Mouse (Mus musculus): ENCODE results near the gene Rgs7bp. TPM values are rescaled to one million over a fixed set of nuclear protein-coding genes. Genes with fewer than 3 reads are reported as not detected.

Gene Rgs7bp
- polyA plus RNA-seq, 1 experiment from 2014 or later = 2.8 TPM

DNA sequence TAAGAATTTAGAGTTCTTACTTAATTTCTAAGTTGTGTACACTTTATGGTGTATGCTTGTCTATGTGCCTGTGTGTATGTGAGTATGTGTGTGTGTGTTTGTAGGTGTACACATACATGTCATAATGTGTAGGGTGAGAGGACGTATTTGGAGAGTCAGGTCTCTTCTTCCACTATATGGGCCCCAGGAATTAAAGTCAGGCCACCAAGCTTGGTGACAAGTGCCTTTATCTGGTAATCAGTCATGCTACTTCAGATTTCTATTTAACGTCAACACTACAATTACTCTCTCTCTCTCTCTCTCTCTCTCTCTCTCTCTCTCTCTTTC lies 51.9 kb downstream of the Rgs7bp start:
- no peak for ATAC-seq (ENCODE audit: extremely low read depth, insufficient number of reproducible peaks, low FRiP score, low TSS enrichment)
- Histone ChIP-seq H3K27ac (replicated peaks) (no peak overlapping the region), H3K4me2 (no peak overlapping the region), H3K36me3 (no peaks in the 10 kb centered on the region), H3K9me3 (no peaks in the 10 kb centered on the region), H3K4me3 (no peak overlapping the region), H3K27me3 (replicated peaks) (no peaks in the 10 kb centered on the region), H3K9ac (no peak overlapping the region), H3K4me1 (peaks cover 15% of the 10 kb centered on the region)
- WGBS = 56% methylated on average over 2 of the region's 2 CpGs

DNA sequence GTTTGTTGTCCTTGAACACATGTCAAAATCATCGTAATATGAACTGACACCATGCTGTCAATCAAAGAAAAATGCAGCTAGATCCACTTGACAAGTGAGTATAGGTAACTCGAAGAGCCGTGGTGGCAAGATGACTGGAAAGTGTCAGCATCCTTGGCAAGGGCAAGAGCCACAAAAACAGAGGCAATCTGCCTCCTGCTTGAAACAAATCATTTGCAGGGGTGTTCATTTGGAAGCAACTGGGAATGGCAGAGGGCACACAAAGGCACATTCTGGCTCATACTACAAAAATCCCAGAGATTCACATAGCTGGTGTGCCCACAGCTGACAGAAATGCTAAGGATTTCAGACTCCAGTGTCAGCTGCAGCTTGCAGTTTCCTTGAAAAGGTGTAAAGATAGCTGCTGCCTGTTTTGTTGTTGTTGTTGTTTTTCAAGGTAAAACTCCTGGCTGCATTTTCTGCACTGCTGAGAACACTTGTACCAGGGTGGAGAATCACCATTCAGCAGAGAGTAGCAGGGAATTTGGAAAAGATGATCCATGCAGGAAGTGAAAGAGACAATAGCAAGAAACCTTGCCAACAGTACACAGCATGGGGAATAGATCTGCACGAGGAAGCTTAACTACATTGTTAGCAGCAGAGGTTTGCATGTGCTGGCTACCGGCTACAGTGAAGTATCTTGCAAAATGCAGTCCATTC lies 52.4 kb downstream of the Rgs7bp start:
- no peak overlapping the region for H3K27ac ChIP-seq (replicated peaks)
- H3K9ac ChIP-seq = no peak overlapping the region
- no peaks in the 10 kb centered on the region for H3K27me3 ChIP-seq (replicated peaks)
- ATAC-seq (ENCODE audit: extremely low read depth, insufficient number of reproducible peaks, low FRiP score, low TSS enrichment) = no peak
- no peaks in the 10 kb centered on the region for H3K36me3 ChIP-seq
- no peak overlapping the region for H3K4me2 ChIP-seq
- 62% methylated on average over 5 of the region's 5 CpGs for WGBS
- no peaks in the 10 kb centered on the region for H3K9me3 ChIP-seq
- H3K4me3 ChIP-seq = no peak overlapping the region
- peaks cover 15% of the 10 kb centered on the region for H3K4me1 ChIP-seq

DNA sequence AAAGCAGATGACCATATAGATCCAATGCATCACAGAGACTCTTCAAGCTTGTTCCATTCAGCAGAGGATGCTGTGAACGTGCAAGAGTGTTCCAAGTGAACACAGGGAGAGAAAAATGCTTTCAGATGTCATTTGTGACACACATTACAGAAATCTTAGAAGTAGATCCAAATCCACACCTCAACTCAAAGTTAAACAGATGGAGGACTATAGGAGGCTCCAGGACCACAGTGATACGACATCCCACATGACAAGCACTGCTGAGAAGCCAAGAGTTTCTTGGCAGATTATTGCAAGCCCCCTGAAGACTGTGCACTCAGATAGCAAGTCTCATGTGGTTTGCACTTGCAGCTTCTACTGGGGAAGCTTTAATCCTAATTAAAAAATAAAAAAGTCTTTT lies 53.0 kb downstream of the Rgs7bp start:
- H3K27ac ChIP-seq (replicated peaks) = no peak overlapping the region
- H3K36me3 ChIP-seq = no peaks in the 10 kb centered on the region
- H3K4me3 ChIP-seq = no peak overlapping the region
- no peak overlapping the region for H3K9ac ChIP-seq
- no peaks in the 10 kb centered on the region for H3K27me3 ChIP-seq (replicated peaks)
- ATAC-seq (ENCODE audit: extremely low read depth, insufficient number of reproducible peaks, low FRiP score, low TSS enrichment) = no peak
- H3K9me3 ChIP-seq = peaks cover 3% of the 10 kb centered on the region; the same call in 1 of the 2 replicates
- no peak overlapping the region for H3K4me2 ChIP-seq
- peaks cover 15% of the 10 kb centered on the region for H3K4me1 ChIP-seq
- WGBS = 52% methylated on average over 2 of the region's 2 CpGs

DNA sequence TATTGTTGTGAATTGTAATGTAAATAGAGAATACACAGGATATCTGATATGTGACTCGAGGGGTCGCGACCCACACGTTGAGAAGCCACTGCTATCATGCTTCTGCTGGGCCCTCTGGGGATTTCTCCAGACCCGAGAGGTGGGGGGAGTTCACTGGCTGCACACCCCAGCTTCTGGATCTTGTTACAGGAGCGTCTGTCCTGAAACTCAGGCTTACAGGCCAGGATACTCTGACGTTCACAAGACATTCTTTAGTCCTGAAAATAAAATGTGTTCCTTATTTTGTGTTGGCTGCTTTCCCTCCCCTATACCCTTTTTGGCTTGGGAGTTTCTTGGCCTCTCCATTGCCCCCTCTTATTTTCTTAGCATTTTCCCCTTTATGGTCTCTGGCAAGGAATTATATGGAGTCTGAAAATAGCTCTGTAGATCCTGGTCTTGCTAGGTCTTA lies 65.9 kb downstream of the Rgs7bp start:
- H3K27me3 ChIP-seq (replicated peaks) = no peaks in the 10 kb centered on the region
- no peak overlapping the region for H3K27ac ChIP-seq (replicated peaks)
- no peak overlapping the region for H3K9ac ChIP-seq
- no peak overlapping the region for H3K4me2 ChIP-seq
- 49% methylated on average over 7 of the region's 7 CpGs for WGBS
- H3K4me1 ChIP-seq = peaks cover 9% of the 10 kb centered on the region; the same call in 1 of the 2 replicates
- no peaks in the 10 kb centered on the region for H3K9me3 ChIP-seq
- no peak for ATAC-seq (ENCODE audit: extremely low read depth, insufficient number of reproducible peaks, low FRiP score, low TSS enrichment)
- no peaks in the 10 kb centered on the region for H3K36me3 ChIP-seq
- H3K4me3 ChIP-seq = no peak overlapping the region

DNA sequence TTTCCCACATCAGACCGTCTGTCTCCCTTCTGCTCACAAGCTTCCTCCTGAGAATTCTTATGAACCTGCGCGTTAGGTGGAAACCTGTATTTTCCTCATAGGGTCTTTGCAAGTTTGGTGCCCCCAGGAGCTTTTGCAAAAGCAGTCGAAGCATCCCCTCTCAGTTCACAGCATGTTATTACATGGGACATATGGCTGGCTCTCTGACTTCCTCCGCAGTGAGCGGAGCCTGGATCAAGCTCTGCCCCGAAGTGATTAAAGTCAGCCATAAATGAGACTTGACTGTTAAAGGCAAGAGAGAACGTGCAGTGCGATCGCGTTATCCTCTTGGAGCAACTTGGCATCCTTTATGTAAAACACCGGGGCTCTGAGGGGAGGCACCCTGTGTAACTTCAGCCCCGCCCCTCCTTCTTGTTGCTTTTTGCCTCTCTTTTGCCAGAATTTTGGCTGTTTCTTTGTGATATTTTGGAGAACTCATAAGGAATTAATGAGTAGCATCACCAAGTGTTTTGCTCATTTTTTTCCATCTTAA lies 66.7 kb downstream of the Rgs7bp start:
- H3K4me1 ChIP-seq = peaks cover 9% of the 10 kb centered on the region; the same call in 1 of the 2 replicates
- H3K36me3 ChIP-seq = no peaks in the 10 kb centered on the region
- no peak overlapping the region for H3K9ac ChIP-seq
- ATAC-seq (ENCODE audit: extremely low read depth, insufficient number of reproducible peaks, low FRiP score, low TSS enrichment) = no peak
- no peaks in the 10 kb centered on the region for H3K9me3 ChIP-seq
- H3K4me2 ChIP-seq = no peak overlapping the region
- H3K27ac ChIP-seq (replicated peaks) = no peak overlapping the region
- WGBS = 88% methylated on average over 13 of the region's 13 CpGs
- H3K4me3 ChIP-seq = no peak overlapping the region
- no peaks in the 10 kb centered on the region for H3K27me3 ChIP-seq (replicated peaks)

DNA sequence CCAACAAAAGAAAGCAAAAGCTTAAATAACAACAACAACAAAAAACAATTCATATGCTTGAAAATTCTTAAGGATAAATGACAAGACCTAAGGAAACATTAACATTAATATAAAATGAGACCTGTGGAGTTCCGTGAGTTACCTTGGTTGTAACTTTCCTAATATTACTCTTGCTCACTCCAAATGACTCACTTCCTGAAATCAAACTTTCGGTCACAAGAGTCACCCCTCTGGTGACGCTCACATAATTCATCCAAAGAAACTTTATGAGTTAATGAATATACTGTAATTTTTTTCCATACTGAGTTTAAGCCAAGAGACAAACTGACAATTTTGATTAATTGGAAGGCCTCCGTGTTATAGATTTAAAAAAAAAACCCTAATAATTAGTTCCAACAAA lies 69.0 kb downstream of the Rgs7bp start:
- WGBS = 84% methylated on average over 4 of the region's 4 CpGs
- no peaks in the 10 kb centered on the region for H3K27me3 ChIP-seq (replicated peaks)
- no peak overlapping the region for H3K9ac ChIP-seq

DNA sequence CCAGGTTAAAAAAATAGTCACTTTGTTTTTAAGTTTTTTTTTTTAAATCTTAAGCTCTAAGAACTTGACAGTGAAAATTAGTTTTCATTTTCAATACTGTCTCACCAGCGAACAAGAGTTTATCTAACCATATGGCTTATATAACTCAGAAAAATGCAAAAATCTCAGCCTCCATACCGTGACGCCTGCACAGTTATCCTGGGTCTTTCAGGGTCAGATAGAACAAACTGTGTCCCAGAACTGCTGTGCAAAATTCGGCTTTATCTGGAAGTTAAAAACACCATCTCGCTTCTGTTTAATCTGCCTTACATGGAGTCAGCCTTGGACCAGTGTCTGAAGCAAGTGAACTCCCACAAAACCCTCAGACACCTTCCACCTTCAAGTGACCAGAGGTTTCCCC lies 70.7 kb downstream of the Rgs7bp start:
- H3K4me2 ChIP-seq = no peak overlapping the region
- H3K27ac ChIP-seq (replicated peaks) = no peak overlapping the region
- peaks cover 9% of the 10 kb centered on the region for H3K9me3 ChIP-seq
- H3K4me1 ChIP-seq = peaks cover 8% of the 10 kb centered on the region; the same call in 1 of the 2 replicates
- no peaks in the 10 kb centered on the region for H3K27me3 ChIP-seq (replicated peaks)
- peaks cover 7% of the 10 kb centered on the region for H3K36me3 ChIP-seq
- no peak overlapping the region for H3K4me3 ChIP-seq
- H3K9ac ChIP-seq = no peak overlapping the region
- 61% methylated on average over 5 of the region's 5 CpGs for WGBS
- ATAC-seq (ENCODE audit: extremely low read depth, insufficient number of reproducible peaks, low FRiP score, low TSS enrichment) = no peak

More for the DNA sequence above, 69.0 kb downstream of the Rgs7bp start:
- Histone ChIP-seq H3K9me3 (peaks cover 9% of the 10 kb centered on the region), H3K4me1 (peaks cover 9% of the 10 kb centered on the region; the same call in 1 of the 2 replicates), H3K36me3 (peaks cover 7% of the 10 kb centered on the region), H3K4me2 (no peak overlapping the region), H3K27ac (replicated peaks) (no peak overlapping the region), H3K4me3 (no peak overlapping the region)
- ATAC-seq (ENCODE audit: extremely low read depth, insufficient number of reproducible peaks, low FRiP score, low TSS enrichment) = no peak

DNA sequence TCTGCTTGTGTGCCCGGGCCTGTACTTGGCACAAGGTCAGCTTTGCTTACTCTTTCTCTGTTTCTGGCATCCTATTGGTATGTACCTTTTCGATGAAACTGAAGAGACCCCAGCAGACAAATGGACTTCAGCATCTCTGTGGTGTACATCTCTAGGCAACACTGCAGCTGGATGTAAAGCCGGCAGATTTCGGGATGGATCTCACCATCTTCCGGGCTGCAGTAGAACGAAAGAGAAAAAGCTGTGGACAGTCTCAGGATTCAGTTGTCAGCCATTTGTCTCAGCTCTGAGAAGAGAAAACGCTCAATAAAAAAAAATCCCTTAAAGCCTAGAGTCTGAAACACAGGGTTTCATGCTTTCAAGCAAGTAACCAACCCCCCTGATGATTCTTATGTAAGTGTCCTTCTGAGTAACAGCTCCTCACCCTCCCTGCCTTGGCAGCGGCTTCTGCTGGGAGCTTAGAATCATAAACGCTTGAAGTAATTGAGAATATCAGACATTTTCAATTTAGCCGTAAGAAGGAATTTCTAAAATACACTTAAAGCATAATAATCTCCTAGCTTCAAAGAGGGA lies 71.9 kb downstream of the Rgs7bp start:
- H3K36me3 ChIP-seq = peaks cover 7% of the 10 kb centered on the region
- no peak overlapping the region for H3K4me2 ChIP-seq
- H3K4me1 ChIP-seq = peaks cover 8% of the 10 kb centered on the region
- H3K9me3 ChIP-seq = peaks cover 9% of the 10 kb centered on the region
- H3K9ac ChIP-seq = no peak overlapping the region
- H3K4me3 ChIP-seq = no peak overlapping the region
- H3K27ac ChIP-seq (replicated peaks) = no peak overlapping the region
- ATAC-seq (ENCODE audit: extremely low read depth, insufficient number of reproducible peaks, low FRiP score, low TSS enrichment) = no peak
- WGBS = 82% methylated on average over 10 of the region's 10 CpGs
- H3K27me3 ChIP-seq (replicated peaks) = no peaks in the 10 kb centered on the region

DNA sequence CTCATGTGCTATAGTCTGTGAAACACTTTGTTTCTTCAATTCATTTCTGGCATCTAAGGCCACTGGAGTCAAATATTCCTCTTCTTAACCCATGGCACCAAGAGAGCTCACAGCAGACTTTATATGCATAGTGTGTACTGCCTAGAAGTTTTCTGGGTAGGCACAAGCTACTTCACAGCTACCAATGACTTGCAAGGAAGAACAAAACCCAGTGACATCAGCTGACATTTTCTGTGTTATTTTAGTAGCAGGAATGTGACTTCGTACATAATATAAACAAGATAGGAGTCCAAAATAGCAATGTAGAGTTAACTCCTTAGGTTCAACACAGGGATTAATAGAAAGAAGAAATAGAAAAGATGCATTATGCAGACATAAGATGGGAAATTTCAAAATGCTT lies 76.6 kb downstream of the Rgs7bp start:
- H3K9ac ChIP-seq = no peak overlapping the region
- H3K4me3 ChIP-seq = no peak overlapping the region
- no peak overlapping the region for H3K4me2 ChIP-seq
- no peak for ATAC-seq (ENCODE audit: extremely low read depth, insufficient number of reproducible peaks, low FRiP score, low TSS enrichment)
- 10% methylated on average over 1 of the region's 1 CpGs for WGBS
- H3K27ac ChIP-seq (replicated peaks) = no peak overlapping the region
- no peaks in the 10 kb centered on the region for H3K27me3 ChIP-seq (replicated peaks)
- H3K4me1 ChIP-seq = peaks cover 4% of the 10 kb centered on the region
- peaks cover 9% of the 10 kb centered on the region for H3K9me3 ChIP-seq
- peaks cover 7% of the 10 kb centered on the region for H3K36me3 ChIP-seq

DNA sequence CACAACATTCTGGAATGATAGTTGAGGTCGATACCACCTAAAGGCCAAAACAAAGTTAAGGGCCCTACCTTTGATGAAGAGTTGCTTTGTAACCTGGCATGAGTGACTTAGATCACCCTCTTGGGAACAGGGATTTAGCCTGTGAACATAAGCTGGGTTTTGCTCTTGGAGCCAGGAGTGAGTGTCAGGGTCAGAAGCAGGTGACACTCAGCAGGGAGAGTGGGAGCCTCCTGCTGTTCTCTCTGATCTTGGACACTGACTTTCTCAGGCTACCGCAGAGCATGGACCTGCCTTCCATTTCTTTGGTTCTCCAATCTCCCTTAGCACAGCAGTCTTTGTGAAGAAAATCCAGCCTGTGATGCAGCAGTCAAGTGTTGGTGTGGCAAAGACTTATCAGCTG lies 87.2 kb downstream of the Rgs7bp start:
- WGBS = 53% methylated on average over 2 of the region's 2 CpGs
- no peak overlapping the region for H3K4me3 ChIP-seq

DNA sequence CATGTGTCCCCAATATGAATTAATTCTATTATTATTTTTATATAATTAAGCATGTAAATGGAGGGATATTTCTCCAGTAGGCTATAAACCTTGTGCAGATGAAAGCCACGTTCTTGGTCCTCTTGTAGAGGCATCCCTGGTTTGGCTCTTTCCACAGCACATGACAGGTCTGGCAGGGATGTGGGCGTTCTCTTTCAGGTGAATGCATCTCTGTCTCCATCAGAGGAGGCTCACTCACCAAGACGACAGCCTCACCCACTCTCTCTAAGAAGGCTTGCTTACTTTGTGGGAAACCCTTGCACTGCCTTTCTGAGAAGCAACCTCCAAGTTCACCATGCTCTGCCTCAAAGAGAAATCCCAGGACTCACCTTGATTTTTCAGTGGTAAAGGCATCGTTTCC lies 91.0 kb downstream of the Rgs7bp start:
- Histone ChIP-seq H3K27me3 (replicated peaks) (no peaks in the 10 kb centered on the region), H3K36me3 (no peaks in the 10 kb centered on the region), H3K27ac (replicated peaks) (no peak overlapping the region), H3K4me1 (peaks cover 32% of the 10 kb centered on the region), H3K9me3 (no peaks in the 10 kb centered on the region), H3K9ac (no peak overlapping the region), H3K4me3 (no peak overlapping the region), H3K4me2 (no peak overlapping the region)
- WGBS = 72% methylated on average over 4 of the region's 4 CpGs
- no peak for ATAC-seq (ENCODE audit: extremely low read depth, insufficient number of reproducible peaks, low FRiP score, low TSS enrichment)

More for the DNA sequence above, 87.2 kb downstream of the Rgs7bp start:
- Histone ChIP-seq H3K27me3 (replicated peaks) (no peaks in the 10 kb centered on the region), H3K4me2 (no peak overlapping the region), H3K9me3 (no peaks in the 10 kb centered on the region), H3K36me3 (no peaks in the 10 kb centered on the region), H3K9ac (no peak overlapping the region), H3K27ac (replicated peaks) (no peak overlapping the region), H3K4me1 (peaks cover 18% of the 10 kb centered on the region)
- ATAC-seq (ENCODE audit: extremely low read depth, insufficient number of reproducible peaks, low FRiP score, low TSS enrichment) = no peak
